9 mouse cellular contexts compared by ENCODE assay signal in the genomic region with DNA sequence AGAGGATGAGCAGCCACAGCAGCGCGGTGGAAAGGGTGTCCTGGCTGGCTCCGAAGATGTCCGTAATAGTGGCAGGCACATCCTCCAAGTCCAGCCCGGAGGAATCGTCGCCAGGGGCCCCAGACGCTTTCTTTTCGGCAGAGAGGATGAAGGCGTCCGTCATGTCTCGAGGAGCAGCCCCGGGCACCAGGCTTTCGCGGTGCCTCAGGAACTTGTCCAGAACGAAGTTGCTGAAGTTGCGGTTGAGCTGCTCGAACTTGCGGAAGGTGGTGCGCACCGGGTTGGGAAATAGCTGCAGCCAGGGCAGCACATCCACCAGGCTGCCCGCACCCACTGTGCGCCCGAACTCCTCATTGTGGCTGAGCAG. TPM values are rescaled to one million over a fixed set of nuclear protein-coding genes. Genes with fewer than 3 reads are reported as not detected.
A peak's percentile ranks its signal among the peaks of the same experiment; 100 is the strongest.
DNase-seq lines count a peak whose midpoint lies in the region; ATAC-seq lines count a peak whose summit lies in the region.
"Had no signal": no experiment of that assay in that cellular context is flagged by ENCODE, and none has a peak within 500 bp of the region (broad histone marks: within the 10 kb centered on the region; RNA-seq: fewer than 3 reads in every experiment).

No protein-coding gene starts in this region.

- ATAC-seq in kidney, embryonic 15.5 days (replicated peaks; ENCODE audit: low FRiP score) = no peak
- peak; percentile 45 for ATAC-seq in megakaryocyte progenitor cell, adult 5-6 weeks (replicated peaks; ENCODE audit: poor library complexity)

- peaks cover 47% of the 10 kb centered on the region for H3K4me1 ChIP-seq in kidney, embryonic 15.5 days
- H3K4me1 ChIP-seq in hindbrain, embryonic 10.5 days (replicated peaks) = peaks cover 49% of the 10 kb centered on the region

- under 1% methylated on average over 24 of the region's 24 CpGs for WGBS in kidney, embryonic 15.5 days
- under 1% methylated on average over 24 of the region's 24 CpGs for WGBS in hindbrain, embryonic 10.5 days

- no peak for DNase-seq in kidney, postnatal 4 days
- DNase-seq in embryo, embryonic 11 days = peak; percentile 57
- peak; percentile 67 for DNase-seq in hindbrain, embryonic 10.5 days (ENCODE audit: low spot score)
- no peak for DNase-seq in cerebellum, adult 11 months
- no peak for DNase-seq in thymus, postnatal 25 days
- DNase-seq in layer of hippocampus, adult 18-20 months (ENCODE audit: low spot score in 2 of 2) = no peak

- peak overlapping the region; percentile 84 for H3K4me2 ChIP-seq in kidney, embryonic 15.5 days

- H3K4me3 ChIP-seq in kidney, embryonic 15.5 days (replicated peaks) = peak overlapping the region; percentile 50
- peak overlapping the region; percentile 60 for H3K4me3 ChIP-seq in hindbrain, embryonic 10.5 days

- H3K27me3 ChIP-seq in kidney, embryonic 15.5 days = peaks cover 48% of the 10 kb centered on the region
- H3K27me3 ChIP-seq in hindbrain, embryonic 10.5 days (ENCODE audit: insufficient read depth, poor library complexity, severe bottlenecking) = peaks cover 96% of the 10 kb centered on the region

- peak overlapping the region; percentile 40 for H3K9ac ChIP-seq in kidney, embryonic 15.5 days

- no peak overlapping the region for H3K27ac ChIP-seq in kidney, embryonic 15.5 days
- H3K27ac ChIP-seq in hindbrain, embryonic 10.5 days = peak overlapping the region; percentile 84; the same call in 1 of the 2 replicates
- H3K27ac ChIP-seq: macrophage had no signal

- no peaks in the 10 kb centered on the region for H3K9me3 ChIP-seq in kidney, embryonic 15.5 days (replicated peaks)
- 0 out of 2 replicates have a peak, but pooled peaks cover 7% of the 10 kb centered on the region for H3K9me3 ChIP-seq in hindbrain, embryonic 10.5 days

- H3K36me3 ChIP-seq in kidney, embryonic 15.5 days = no peaks in the 10 kb centered on the region
- no peaks in the 10 kb centered on the region for H3K36me3 ChIP-seq in hindbrain, embryonic 10.5 days

RNA-seq across cellular contexts. Expression of a gene that starts 1.6 kb away (rescaled TPM):
- 16.5 and 17.2 TPM in 2 replicates for polyA plus RNA-seq in kidney, embryonic 15.5 days (2015; fragmentation: Nextera tagmentation; extraction: Ambion mirVana)
- 1.9 and 3.0 TPM in 2 replicates for polyA plus RNA-seq in hindbrain, embryonic 10.5 days (2016; fragmentation: Nextera tagmentation; extraction: Ambion mirVana)
- total RNA-seq in megakaryocyte progenitor cell, adult 5-6 weeks (2015) = 0.10 TPM in 1 of 2 replicates, not detected in the other
- total RNA-seq in megakaryocyte progenitor cell, adult 5-6 weeks (2017) = 0.07 TPM in 1 of 2 replicates, not detected in the other
- 1 to 10 TPM; 2.7 to 3.3 TPM for total RNA-seq in layer of hippocampus, adult 18-20 months (2021)

Comparison
In these comparisons a context has a peak if more than half of its experiments do, and no peak if none do; other contexts are left out.
1. DNase-seq: peak in embryo, embryonic 11 days (single experiment) and hindbrain, embryonic 10.5 days (single experiment); none in kidney, postnatal 4 days (0 of 2), cerebellum, adult 11 months (single experiment), thymus, postnatal 25 days (single experiment) and layer of hippocampus, adult 18-20 months (0 of 2).